Comparison of ENCODE assay signal across 15 mouse cellular contexts in the genomic region with DNA sequence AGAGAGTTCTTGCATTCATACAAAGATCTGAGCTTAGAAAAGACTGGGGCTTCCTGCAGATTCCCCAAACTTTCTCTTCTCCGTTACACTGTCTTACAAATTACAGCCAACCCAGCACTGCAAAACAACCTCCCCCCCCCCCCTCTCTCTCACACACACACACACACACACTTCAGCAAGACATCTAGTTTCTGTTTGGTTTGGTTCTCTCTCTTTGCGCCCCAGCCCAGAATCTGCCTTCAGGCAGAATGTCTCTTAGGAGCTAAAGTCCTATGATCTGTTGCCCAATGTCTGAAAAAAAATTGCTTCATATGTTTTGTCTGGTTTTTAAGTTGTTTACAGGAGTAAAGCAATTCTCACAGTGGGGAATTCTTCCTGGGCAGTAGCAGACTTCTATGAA. TPM values are rescaled to one million over a fixed set of nuclear protein-coding genes. Genes with fewer than 3 reads are reported as not detected.
DNase-seq lines count a peak whose midpoint lies in the region; ATAC-seq lines count a peak whose summit lies in the region.
"Had no signal": no experiment of that assay in that cellular context is flagged by ENCODE, and none has a peak within 500 bp of the region (broad histone marks: within the 10 kb centered on the region; RNA-seq: fewer than 3 reads in every experiment).

No protein-coding gene starts in this region.

- H3K9ac ChIP-seq in heart, embryonic 12.5 days, result no peak overlapping the region
- no peak overlapping the region for H3K9ac ChIP-seq in midbrain, embryonic 13.5 days (replicated peaks)
- H3K9ac ChIP-seq in midbrain, embryonic 15.5 days, result no peak overlapping the region
- H3K9ac ChIP-seq: embryonic facial prominence, embryonic 12.5 days; heart, embryonic 13.5 days; hindbrain, embryonic 15.5 days; liver, embryonic 14.5 days had no signal

- H3K4me1 ChIP-seq in heart, embryonic 12.5 days (replicated peaks), result 0 out of 2 replicates have a peak, but pooled peaks cover 3% of the 10 kb centered on the region
- H3K4me1 ChIP-seq in midbrain, embryonic 13.5 days (replicated peaks), result peaks cover 37% of the 10 kb centered on the region
- H3K4me1 ChIP-seq in midbrain, embryonic 15.5 days, result peaks cover 19% of the 10 kb centered on the region

- no peak overlapping the region for H3K4me2 ChIP-seq in heart, embryonic 12.5 days
- no peak overlapping the region for H3K4me2 ChIP-seq in midbrain, embryonic 13.5 days (replicated peaks)
- H3K4me2 ChIP-seq in midbrain, embryonic 15.5 days, result no peak overlapping the region
- H3K4me2 ChIP-seq: embryonic facial prominence, embryonic 12.5 days; heart, embryonic 13.5 days; hindbrain, embryonic 15.5 days had no signal

- ATAC-seq in heart, embryonic 12.5 days (ENCODE audit: insufficient number of reproducible peaks, low FRiP score), result no peak
- no peak for ATAC-seq in midbrain, embryonic 13.5 days
- no peak for ATAC-seq in midbrain, embryonic 15.5 days (replicated peaks)

- peak; percentile 91 for DNase-seq in heart, adult 11 months
- peak; percentile 25 for DNase-seq in lung, postnatal 14 days
- DNase-seq in layer of hippocampus, postnatal 14 days (ENCODE audit: low spot score in 2 of 2), result no peak
- DNase-seq in thymus, postnatal 25 days, result no peak
- DNase-seq: cerebellum, adult 9-11 months; left cerebral cortex, postnatal 4 days; right cerebral cortex, postnatal 25 days had no signal

- H3K27me3 ChIP-seq in heart, embryonic 12.5 days (replicated peaks), result no peaks in the 10 kb centered on the region
- no peaks in the 10 kb centered on the region for H3K27me3 ChIP-seq in midbrain, embryonic 13.5 days
- no peaks in the 10 kb centered on the region for H3K27me3 ChIP-seq in midbrain, embryonic 15.5 days (replicated peaks)
- H3K27me3 ChIP-seq: embryonic facial prominence, embryonic 12.5 days; heart, embryonic 13.5 days; hindbrain, embryonic 15.5 days had no signal

- no peak overlapping the region for H3K27ac ChIP-seq in heart, embryonic 12.5 days (ENCODE audit: poor library complexity, severe bottlenecking)
- H3K27ac ChIP-seq in midbrain, embryonic 13.5 days, result 0 out of 2 replicates have a peak overlapping the region, but pooled peaks have one; percentile 30
- no peak overlapping the region for H3K27ac ChIP-seq in midbrain, embryonic 15.5 days
- H3K27ac ChIP-seq: embryonic facial prominence, embryonic 12.5 days; heart, embryonic 13.5 days; hindbrain, embryonic 15.5 days; liver, embryonic 14.5 days had no signal

- no peaks in the 10 kb centered on the region for H3K9me3 ChIP-seq in heart, embryonic 12.5 days (replicated peaks)
- no peaks in the 10 kb centered on the region for H3K9me3 ChIP-seq in midbrain, embryonic 13.5 days
- H3K9me3 ChIP-seq in midbrain, embryonic 15.5 days, result no peaks in the 10 kb centered on the region
- H3K9me3 ChIP-seq: embryonic facial prominence, embryonic 12.5 days; heart, embryonic 13.5 days; hindbrain, embryonic 15.5 days had no signal

- 66% methylated on average over 2 of the region's 2 CpGs for WGBS in heart, embryonic 12.5 days
- 74% methylated on average over 2 of the region's 2 CpGs for WGBS in midbrain, embryonic 13.5 days
- 49% methylated on average over 2 of the region's 2 CpGs for WGBS in midbrain, embryonic 15.5 days

- H3K36me3 ChIP-seq in heart, embryonic 12.5 days, result no peaks in the 10 kb centered on the region
- peaks cover 7% of the 10 kb centered on the region; the same call in 1 of the 2 replicates for H3K36me3 ChIP-seq in midbrain, embryonic 13.5 days
- H3K36me3 ChIP-seq in midbrain, embryonic 15.5 days (replicated peaks), result no peaks in the 10 kb centered on the region
- H3K36me3 ChIP-seq: embryonic facial prominence, embryonic 12.5 days; heart, embryonic 13.5 days; hindbrain, embryonic 15.5 days had no signal

- H3K4me3 ChIP-seq in heart, embryonic 12.5 days, result no peak overlapping the region
- H3K4me3 ChIP-seq in midbrain, embryonic 13.5 days (replicated peaks), result no peak overlapping the region
- no peak overlapping the region for H3K4me3 ChIP-seq in midbrain, embryonic 15.5 days
- H3K4me3 ChIP-seq: embryonic facial prominence, embryonic 12.5 days; heart, embryonic 13.5 days; hindbrain, embryonic 15.5 days had no signal

RNA-seq across cellular contexts. Expression of gene Gpr156, which starts 27.4 kb away (rescaled TPM):
- 1.1 and 1.3 TPM in 2 replicates for polyA plus RNA-seq in heart, embryonic 12.5 days (2016; fragmentation: Nextera tagmentation; extraction: Ambion mirVana)
- 8.2 and 9.4 TPM in 2 replicates for polyA plus RNA-seq in midbrain, embryonic 13.5 days (2015; fragmentation: Nextera tagmentation; extraction: Ambion mirVana)
- 6.2 and 6.4 TPM in 2 replicates for polyA plus RNA-seq in midbrain, embryonic 15.5 days (2015; fragmentation: Nextera tagmentation; extraction: Ambion mirVana)
- total RNA-seq in layer of hippocampus, postnatal 14 days (2021), result 1 to 10 TPM; 1.1 to 1.2 TPM
- total RNA-seq: MEL had no signal

Comparison
In these comparisons a context has a peak if more than half of its experiments do, and no peak if none do; other contexts are left out.
1. DNase-seq: peak in heart, adult 11 months (single experiment) and lung, postnatal 14 days (single experiment); none in layer of hippocampus, postnatal 14 days (0 of 2) and thymus, postnatal 25 days (single experiment).